Mouse (Mus musculus): ENCODE results near the gene A730015C16Rik.

A730015C16Rik gene

DNA sequence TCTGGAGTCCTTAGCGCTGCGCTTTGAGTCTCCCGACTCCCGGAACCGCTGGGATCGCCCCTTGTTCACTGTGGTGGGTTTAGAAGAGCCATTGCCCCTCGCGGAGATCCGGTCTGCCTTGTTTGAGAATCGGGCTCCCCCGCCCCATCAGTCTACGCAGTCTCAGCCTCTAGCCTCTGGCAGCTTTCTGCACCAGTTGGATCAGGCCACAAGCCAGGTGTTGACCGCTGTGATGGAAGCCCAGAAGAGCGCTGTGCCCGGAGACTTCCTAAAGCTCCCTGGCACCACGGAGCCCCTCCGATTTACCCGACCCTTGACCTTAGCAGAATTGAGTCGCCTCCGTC lies at the start of gene A730015C16Rik:
Gene A730015C16Rik (minus strand): TSS at position 115 of the 344 bp plus-strand sequence.
- DNase-seq (ENCODE audit: low spot score): no peak

DNA sequence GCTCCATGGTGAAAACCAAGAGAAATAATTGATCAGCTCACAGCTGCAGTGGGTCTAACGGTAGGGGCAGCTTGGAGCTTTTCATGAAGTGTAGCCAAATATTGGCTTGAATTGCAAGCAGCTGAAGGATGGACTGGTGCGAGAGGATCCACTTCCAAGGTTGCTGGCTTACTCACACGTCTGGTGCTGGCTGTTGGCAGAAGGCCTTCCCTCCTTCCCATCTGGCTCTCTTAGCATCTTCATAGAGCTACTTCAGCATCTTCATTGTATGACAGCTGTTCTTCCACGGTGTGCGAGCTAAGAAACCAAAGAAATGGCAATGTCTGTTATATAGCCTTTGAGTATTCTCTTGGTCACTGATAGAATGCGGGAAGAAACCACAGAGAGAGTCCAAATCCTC lies 42.5 kb upstream of the A730015C16Rik start:
- DNase-seq (ENCODE audit: low spot score): no peak

DNA sequence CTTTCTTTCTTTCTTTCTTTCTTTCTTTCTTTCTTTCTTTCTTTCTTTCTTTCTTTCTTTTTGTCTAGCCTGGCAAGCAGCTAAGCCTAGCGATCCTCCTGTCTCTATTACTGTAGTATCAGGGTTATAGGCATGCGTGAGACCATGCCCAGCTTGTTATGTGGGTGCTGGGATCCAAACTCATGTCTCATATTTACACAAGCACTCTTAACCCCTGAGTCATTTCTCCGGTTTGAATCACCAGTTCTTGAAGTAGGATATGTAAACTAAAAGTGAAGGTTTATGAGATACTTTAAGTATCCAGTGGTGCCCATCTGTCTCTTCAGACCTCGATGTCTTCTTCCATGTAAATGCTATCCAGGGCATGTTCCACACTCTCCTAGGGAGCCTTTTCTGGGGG lies 39.0 kb upstream of the A730015C16Rik start:
- no peak for DNase-seq (ENCODE audit: low spot score)

DNA sequence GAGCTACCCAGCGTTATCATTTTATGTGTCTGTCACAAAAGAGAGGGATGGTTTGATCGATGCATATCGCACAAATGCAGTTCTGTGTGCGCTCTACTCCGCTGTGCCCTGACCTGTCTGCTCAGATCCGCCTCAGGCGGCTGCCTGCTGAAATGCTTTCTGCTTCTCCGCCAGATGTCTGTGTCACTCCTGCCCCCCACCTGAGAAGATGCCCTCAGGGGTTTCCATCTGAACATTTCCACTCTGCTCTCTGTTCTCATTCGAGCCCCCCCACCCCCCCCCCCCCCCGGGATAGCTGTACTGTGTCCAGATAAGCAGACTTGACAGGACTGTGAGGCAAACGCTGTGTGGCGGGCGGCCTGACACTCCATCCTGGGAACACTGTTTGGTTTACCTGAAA lies 35.4 kb upstream of the A730015C16Rik start:
- DNase-seq (ENCODE audit: low spot score): peak; percentile 17

DNA sequence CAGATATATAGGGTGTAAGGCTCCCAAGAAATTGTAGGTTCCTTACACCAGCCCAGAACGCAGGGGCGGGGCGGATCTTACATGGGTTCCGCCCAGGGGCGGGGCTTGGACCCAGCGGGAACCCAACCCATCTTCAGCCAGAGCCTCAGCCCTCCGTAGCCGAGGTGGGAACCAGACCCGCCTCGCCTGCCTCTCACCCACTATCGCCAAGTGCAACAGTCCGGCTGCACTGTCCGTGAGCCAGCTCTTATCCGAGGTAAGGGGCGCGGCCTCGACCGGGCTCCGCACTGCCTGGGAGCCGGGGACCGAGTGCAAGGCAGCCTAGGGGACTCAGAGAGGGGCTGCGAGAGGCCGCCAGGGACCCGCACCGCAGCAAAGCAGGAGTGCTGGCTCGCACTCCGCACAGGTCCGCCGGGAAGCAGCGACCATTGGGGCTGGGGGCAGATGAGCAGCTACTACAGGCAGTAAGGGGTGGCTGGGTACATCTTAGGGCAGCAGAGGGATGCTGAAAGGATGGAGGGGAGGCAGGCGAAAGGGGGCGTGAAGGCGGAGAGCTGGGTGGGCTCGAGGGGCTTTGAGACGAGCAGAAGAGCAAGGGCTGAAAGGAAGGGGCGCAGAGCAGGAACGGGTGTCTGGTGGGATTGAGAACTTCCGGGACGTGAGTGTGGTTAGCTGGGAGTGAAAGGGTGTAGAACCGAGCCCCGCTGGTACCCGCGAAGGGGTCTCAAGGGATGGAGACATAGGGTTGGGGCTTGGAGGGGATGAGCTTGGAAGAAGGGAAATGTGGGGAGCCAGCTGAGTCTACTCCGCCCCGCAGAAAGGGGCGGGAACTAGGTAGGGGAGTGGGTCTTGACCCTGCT lies 30.8 kb upstream of the A730015C16Rik start, which contains the start of gene Rab3b:
Gene Rab3b (plus strand): TSS at position 101 of the 860 bp plus-strand sequence.
- peak; percentile 87 for DNase-seq (ENCODE audit: low spot score)

GRCm38 (mm10) chr4:108877901-108878300 lies 29.5 kb upstream of the A730015C16Rik start:
- no peak for DNase-seq (ENCODE audit: low spot score)

DNA sequence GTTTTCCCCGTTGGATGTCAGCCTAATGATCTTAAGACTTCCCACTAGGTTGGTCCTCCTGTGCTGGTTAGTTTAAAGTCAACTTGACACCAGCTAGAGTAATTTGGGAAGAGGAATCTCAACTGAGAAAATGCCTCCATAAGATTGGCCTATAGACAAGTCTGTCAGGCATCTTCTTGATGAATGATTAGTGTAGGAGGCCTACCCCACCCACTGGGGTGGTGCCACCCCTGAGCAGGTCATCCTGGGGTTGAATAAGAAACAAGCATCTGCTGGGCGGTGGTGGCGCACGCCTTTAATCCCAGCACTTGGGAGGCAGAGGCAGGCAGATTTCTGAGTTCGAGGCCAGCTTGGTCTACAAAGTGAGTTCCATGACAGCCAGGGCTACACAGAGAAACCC lies 25.3 kb upstream of the A730015C16Rik start:
- DNase-seq (ENCODE audit: low spot score): no peak

DNA sequence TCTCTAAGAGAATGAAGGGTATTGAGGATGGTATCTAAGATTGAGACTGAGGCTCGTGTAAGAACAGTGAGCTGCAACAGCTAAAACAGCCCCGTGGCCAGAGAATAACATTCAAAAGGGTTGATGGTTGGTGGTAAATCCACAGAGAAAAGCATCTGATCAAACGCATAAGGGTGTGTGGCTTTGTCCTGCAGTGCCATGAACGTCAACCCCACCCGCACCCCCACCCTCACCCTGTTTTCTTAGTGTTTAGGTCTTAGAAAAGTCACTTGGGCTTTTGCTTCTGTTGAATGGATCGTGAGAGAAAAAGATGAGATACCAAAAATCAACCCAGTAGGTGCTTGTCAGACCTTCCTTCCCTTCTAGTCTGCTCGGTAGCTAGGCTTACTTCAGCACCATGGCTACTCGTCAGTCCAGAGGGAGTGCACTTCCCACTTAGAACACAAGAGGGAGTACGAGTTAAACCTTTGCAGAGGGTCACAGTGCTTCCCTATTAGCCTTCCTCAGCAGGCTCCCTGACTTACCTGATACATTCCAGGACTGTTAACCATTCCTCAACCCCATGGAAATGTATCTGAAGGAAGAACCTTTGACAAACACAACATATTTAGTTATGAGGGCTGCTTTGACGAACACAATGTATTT lies 21.4 kb upstream of the A730015C16Rik start:
- DNase-seq (ENCODE audit: low spot score): peak; percentile 95

DNA sequence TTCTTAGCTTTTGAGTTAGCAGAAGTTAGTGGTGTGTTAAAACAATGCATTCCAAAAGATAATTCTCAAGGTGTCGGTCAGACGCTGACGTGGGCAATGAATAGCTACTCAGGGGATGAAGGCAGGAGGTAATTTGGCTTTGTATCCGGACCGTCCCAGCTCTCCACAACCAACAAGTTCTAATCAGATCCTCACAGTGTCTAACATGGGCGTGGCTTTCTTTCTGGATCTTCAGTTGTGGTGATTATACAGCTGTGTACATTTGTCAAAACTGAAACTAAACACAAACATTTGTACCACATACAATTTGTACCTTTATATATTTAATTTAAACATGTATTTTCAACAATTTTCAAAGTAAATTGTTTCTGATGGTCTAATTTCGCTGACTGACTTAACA lies 18.4 kb upstream of the A730015C16Rik start:
- DNase-seq (ENCODE audit: low spot score): no peak

GRCm38 (mm10) chr4:108847715-108848504 lies 509 bp downstream of the A730015C16Rik start, which contains the start of gene Kti12:
TSS of gene Kti12 (plus strand) at chr4:108847785.
- DNase-seq (ENCODE audit: low spot score): peak; percentile 89

- no peak for DNase-seq (ENCODE audit: low spot score)
These were observed 2.4 kb downstream of the A730015C16Rik start for GRCm38 (mm10) chr4:108845824-108846569.

- no peak for DNase-seq (ENCODE audit: low spot score)
These were observed 5.1 kb downstream of the A730015C16Rik start for GRCm38 (mm10) chr4:108843336-108843735.

GRCm38 (mm10) chr4:108841920-108842578 lies 6.4 kb downstream of the A730015C16Rik start:
- no peak for DNase-seq (ENCODE audit: low spot score)

DNA sequence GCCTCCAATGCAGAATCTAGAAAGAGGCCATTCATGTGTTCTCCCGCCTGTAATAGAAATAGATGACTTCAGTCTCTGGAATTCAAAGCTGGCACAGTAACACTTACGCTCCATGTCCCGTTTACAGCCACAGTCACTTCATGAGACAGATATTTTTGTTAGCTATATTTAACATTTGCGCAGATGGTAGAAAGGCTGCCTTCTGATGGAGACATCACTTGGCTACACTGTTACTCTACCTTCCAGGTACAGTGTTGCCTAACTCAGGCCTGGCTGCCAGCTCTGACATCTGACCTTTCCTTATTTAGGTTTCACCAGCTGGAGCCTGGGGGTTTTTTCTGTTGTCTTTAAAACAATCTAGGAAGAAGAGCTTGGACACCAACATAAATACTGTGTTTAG lies 10.4 kb downstream of the A730015C16Rik start:
- no peak for DNase-seq (ENCODE audit: low spot score)

- DNase-seq (ENCODE audit: low spot score): no peak
These were observed 12.9 kb downstream of the A730015C16Rik start for GRCm38 (mm10) chr4:108835496-108835895.

DNA sequence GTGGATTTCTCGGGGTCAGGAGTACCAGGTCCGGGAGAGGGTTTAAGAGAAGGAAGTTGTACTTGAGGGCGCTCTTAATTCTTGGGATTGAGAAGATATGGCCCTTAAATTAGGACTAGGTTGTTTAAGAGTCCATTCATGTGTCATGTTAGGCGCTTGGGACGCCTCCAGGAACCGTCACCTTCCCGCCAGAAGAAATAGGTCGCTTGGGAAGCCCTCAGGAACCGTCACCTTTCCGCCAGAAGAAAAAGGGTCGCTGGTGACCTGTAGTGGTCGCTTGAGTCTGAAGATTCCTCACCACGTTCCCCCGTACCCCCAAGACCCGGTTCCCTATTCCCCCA lies 13.5 kb downstream of the A730015C16Rik start:
- peak; percentile 25 for DNase-seq (ENCODE audit: low spot score)

GRCm38 (mm10) chr4:108834115-108834970 lies 14.1 kb downstream of the A730015C16Rik start, which contains the start of gene Txndc12:
TSS of gene Txndc12 (plus strand) at chr4:108834601.
- DNase-seq (ENCODE audit: low spot score): peak; percentile 96

- no peak for DNase-seq (ENCODE audit: low spot score)
These were observed 14.6 kb downstream of the A730015C16Rik start for GRCm38 (mm10) chr4:108833828-108834114.

GRCm38 (mm10) chr4:108832916-108833827 lies 15.2 kb downstream of the A730015C16Rik start, which contains the start of gene Btf3l4:
TSS of gene Btf3l4 (minus strand) at chr4:108833614.
- peak; percentile 98 for DNase-seq (ENCODE audit: low spot score)

Data from embryo, embryonic 10 days (tissue).